Mouse (Mus musculus): ENCODE measurements around the gene Plpp7.

- no peak for TF ChIP-seq CTCF (IDR thresholded peaks at IDR 0.05; ENCODE audit: low read depth, low read length)
- no peak for TF ChIP-seq POLR2A (IDR thresholded peaks at IDR 0.05; ENCODE audit: borderline replicate concordance, low read depth, low read length)
These were observed 38.0 kb upstream of the Plpp7 start for GRCm38 (mm10) chr2:32057360-32057759.

Measured in bone marrow macrophage, adult 2 months (primary cell).